Mouse (Mus musculus) B cell, adult 62 days (primary cell): ENCODE results near the gene Btf3l4. TPM values are rescaled to one million over a fixed set of nuclear protein-coding genes. Genes with fewer than 3 reads are reported as not detected.

Experiments
- total RNA-seq: library from RNA; stranded (reverse); gene quantifications from 4 replicates; pipeline ENCODE4 v1.2.4, GENCODE M21; 2023

Btf3l4 gene
- 65.3 to 70.0 TPM (median 67.5 TPM) in 4 replicates for total RNA-seq

DNA sequence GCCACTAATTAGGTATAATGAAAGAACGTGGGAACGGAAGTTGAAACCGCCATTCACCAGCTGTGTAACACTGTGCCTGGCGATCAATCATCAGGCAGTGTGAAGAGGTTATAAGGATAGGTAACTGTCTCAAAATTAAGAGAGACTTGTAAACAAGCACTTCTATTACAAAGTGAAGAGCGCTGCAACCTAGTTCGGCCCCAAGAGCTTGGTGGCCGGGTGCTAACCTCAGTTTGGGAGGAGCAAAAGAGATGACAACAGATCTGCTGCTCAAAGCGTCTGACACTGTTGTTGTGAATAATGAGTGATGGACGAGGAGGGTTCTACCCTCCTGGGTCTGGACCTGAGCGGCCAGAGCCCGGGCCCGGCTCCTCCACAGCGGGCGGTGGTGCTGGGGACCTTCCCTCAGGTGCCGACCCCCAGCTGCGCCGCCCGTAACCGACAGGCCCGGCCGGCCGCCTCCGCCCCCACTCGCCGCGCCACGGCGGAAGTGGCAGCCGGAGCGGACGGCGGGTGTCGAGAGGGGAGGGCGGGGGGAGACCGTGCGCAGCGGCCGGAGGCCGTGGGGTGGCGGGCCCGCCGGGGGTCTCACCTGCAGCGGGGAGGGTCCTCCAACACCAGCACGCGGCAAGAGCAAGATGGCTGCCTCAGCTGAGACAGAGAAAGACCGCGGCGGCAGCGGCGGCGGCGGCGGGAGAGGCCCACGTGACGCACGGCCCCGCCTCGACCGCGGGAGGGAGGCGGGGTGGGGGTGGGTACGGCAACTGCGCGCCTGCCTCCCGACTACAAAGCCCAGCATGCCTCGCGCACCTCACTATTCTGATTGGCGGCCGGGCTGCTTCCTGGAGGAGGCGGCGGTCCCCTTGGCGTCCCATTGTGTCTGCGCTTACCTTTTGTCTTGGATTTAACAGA lies at the start of gene Btf3l4:
Gene Btf3l4 (minus strand): TSS at position 699 of the 912 bp plus-strand sequence.

DNA sequence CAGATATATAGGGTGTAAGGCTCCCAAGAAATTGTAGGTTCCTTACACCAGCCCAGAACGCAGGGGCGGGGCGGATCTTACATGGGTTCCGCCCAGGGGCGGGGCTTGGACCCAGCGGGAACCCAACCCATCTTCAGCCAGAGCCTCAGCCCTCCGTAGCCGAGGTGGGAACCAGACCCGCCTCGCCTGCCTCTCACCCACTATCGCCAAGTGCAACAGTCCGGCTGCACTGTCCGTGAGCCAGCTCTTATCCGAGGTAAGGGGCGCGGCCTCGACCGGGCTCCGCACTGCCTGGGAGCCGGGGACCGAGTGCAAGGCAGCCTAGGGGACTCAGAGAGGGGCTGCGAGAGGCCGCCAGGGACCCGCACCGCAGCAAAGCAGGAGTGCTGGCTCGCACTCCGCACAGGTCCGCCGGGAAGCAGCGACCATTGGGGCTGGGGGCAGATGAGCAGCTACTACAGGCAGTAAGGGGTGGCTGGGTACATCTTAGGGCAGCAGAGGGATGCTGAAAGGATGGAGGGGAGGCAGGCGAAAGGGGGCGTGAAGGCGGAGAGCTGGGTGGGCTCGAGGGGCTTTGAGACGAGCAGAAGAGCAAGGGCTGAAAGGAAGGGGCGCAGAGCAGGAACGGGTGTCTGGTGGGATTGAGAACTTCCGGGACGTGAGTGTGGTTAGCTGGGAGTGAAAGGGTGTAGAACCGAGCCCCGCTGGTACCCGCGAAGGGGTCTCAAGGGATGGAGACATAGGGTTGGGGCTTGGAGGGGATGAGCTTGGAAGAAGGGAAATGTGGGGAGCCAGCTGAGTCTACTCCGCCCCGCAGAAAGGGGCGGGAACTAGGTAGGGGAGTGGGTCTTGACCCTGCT lies 45.8 kb upstream of the Btf3l4 start, which contains the start of gene Rab3b:
Gene Rab3b (plus strand): TSS at position 101 of the 860 bp plus-strand sequence.

DNA sequence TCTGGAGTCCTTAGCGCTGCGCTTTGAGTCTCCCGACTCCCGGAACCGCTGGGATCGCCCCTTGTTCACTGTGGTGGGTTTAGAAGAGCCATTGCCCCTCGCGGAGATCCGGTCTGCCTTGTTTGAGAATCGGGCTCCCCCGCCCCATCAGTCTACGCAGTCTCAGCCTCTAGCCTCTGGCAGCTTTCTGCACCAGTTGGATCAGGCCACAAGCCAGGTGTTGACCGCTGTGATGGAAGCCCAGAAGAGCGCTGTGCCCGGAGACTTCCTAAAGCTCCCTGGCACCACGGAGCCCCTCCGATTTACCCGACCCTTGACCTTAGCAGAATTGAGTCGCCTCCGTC lies 15.1 kb upstream of the Btf3l4 start, which contains the start of gene A730015C16Rik:
Gene A730015C16Rik (minus strand): TSS at position 115 of the 344 bp plus-strand sequence.

DNA sequence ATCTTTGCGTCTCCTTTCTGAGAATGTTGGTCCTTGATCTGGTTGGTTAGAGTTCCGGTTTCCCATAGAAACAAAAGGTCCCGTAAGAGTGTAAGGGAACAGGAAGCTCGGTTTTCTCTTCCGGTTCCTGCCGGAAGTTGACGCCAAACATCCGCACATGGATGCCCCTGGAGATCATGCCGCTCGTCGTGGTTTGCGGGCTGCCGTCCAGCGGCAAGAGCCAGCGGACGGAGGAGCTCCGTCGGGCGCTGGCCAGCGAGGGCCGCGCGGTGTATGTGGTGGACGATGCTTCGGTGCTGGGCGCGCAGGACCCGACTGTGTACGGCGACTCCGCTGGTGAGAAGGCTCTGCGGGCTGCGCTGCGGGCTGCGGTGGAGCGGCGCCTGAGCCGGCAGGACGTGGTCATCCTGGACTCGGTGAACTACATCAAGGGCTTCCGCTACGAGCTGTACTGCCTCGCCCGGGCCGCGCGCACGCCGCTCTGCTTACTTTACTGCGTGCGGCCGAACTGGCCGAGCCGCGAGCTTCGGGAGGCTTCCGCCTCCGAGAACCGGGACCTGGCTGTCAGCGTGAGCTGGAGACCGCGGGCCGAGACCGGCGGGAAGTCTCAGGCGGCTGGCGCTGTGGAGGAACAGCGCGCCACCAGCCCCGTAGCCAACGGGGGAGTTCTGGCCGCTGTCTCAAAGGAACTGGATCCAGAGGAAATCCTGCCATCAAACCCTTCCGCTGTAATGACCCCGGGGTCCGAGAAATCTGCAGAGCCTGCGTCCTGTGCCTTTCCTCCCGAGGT lies 14.5 kb upstream of the Btf3l4 start, which contains the start of gene Kti12:
Gene Kti12 (plus strand): TSS at position 71 of the 790 bp plus-strand sequence.

DNA sequence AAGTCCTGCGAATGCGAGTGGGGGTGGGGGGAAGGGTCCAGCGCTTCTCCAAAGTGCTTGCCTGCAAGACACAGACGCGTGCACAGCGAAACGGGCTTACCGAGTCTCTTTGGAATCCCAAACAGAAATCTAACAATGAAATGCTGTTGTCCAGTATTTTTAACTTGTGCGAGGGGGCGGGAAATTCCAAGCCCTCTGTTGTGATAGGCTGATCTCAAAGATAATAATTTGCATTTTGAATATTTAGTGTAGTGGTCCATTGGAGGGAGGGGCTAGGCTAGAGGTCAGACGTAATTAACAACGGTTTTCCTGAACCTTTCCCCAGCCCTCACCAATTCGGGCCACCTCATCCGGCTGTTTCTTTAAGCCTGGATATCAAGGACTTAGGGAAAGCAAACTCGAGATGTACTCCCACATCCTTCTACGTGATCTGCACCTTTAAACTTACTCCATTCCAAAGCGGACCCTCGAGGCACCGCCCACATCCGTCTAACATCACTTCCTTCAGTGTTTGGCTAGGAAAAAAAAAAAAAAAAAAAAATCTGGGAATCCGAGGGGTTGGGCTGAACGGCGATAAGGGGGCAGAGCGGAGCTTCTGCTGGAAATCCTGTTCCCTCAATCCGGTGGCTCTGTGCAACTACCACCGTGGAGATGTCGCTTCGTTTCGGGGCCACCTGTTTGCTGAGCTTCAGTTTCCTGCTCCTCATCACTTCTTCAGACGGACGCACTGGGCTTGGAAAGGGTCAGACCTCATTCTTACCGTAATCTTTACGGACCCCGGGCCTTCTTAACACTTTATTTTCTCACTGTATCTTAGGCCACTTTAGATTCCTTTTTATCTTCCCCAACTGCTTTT lies 929 bp upstream of the Btf3l4 start, which contains the start of gene Txndc12:
Gene Txndc12 (plus strand): TSS at position 487 of the 856 bp plus-strand sequence.

DNA sequence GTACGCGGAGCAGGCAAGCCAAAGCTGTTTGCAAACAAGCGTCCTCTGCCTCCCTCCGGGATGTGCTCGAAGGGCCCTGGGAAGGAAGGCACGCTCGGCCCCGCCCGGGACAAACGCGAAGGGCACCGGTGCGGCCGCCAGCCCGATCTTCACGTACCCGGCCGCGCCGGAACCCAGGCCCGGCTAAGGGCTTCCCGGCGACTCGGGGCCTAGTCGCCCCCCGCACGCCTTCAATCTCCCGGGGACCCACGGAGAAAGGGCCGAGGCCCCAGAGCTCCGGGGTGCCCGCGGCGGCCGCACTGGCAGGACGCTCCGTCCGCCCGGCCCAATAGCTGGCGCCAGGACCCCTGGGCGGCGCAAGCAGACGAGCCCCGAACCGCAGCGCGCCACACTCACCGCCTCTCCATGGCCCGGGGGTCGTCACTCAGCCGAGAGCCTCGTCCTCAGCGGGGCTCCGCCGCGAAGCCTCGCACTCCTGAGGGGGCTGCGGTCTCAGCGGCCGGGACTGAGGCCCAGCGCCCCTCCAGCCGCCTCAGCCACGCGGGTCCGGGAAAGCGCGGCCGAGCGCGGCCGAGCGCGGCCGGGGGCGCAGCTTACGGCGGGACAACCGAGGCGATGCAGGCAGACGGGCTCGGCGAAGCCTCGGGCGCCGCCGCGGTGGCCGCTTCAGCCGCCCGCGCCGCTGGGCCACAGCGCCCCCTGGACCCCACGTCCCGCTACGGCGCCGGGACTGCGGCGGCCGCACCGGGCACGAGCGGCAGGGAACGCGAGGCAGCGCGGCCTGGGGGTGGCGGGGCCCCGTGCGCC lies 53.2 kb downstream of the Btf3l4 start, which contains the start of gene Zfyve9:
Gene Zfyve9 (minus strand): TSS at position 742 of the 807 bp plus-strand sequence.

Other genes with a start within 250 kb of the Btf3l4 start
- 107 to 116 TPM (median 111 TPM) in 4 replicates for gene Cc2d1b, start 213.7 kb downstream of the Btf3l4 start, total RNA-seq
- gene 3110021N24Rik, start 114.0 kb downstream of the Btf3l4 start, total RNA-seq, result not detected in 4 replicates
- 0.15 to 0.28 TPM (median 0.18 TPM) in 3 of 4 replicates, not detected in the other for gene Zfyve9, start 52.8 kb downstream of the Btf3l4 start, total RNA-seq
- gene Txndc12, start 987 bp upstream of the Btf3l4 start, total RNA-seq, result 25.8 to 30.8 TPM (median 28.1 TPM) in 4 replicates
- 22.9 to 26.7 TPM (median 25.6 TPM) in 4 replicates for gene Kti12, start 14.2 kb upstream of the Btf3l4 start, total RNA-seq
- gene A730015C16Rik, start 15.0 kb upstream of the Btf3l4 start, total RNA-seq, result 0.47 to 0.48 TPM in 2 of 4 replicates, not detected in the others
- 0.33 to 0.34 TPM in 2 of 4 replicates, not detected in the others for gene Rab3b, start 45.4 kb upstream of the Btf3l4 start, total RNA-seq
- gene Nrd1, start 167.0 kb upstream of the Btf3l4 start, total RNA-seq, result 194 to 242 TPM (median 235 TPM) in 4 replicates